Mouse (Mus musculus) gastrocnemius, postnatal 10 days (tissue): ENCODE measurements around the gene Klf2. TPM values are rescaled to one million over a fixed set of nuclear protein-coding genes. Genes with fewer than 3 reads are reported as not detected.

ENCODE experiments used
- DNase-seq: peaks from one replicate; pipeline ENCODE4 v3.0.0; 2021; ENCODE audit warnings: mixed read lengths
- total RNA-seq, 2 experiments: library from RNA; stranded (reverse); gene quantifications; 2 replicates each; pipeline ENCODE4 v1.2.3; 2021

The Klf2 gene
- total RNA-seq, 2 experiments from 2014 or later = 25.2 to 31.9 TPM

DNA sequence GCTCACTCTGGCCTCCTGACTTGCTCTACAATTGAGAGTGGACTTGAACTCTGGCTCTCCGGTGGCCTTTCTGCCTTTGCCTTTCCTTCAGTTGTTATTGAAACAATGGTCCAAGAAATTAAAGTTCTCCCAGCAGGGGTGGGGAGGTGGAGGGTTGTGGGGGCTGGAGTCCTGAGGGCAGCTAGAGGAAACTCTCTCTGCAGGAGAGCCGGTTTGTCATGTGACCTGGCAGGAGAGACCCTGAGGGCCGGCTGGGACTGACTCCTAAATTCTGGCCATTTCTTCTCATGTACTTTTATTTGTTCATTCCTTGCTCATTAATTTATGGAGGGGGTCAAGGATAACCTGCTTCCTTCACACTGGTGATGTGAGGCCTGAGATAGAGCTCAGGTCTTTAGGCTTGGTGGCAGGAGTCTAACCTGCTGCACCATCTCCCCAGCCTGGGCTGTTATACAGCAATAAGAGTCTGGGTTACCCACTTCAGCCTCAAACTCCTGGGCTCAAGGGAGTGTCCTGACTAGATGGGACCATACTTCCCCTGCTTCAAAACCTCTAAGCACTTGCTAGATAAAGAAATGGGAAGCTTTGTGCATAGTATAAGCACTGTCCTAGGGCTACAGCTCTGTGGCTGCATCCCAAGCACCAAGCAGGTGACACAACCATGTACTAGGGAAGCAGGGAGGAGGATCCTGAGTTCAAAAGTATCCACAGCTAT, 14.8 kb downstream of the Klf2 start:
- no peak for DNase-seq

DNA sequence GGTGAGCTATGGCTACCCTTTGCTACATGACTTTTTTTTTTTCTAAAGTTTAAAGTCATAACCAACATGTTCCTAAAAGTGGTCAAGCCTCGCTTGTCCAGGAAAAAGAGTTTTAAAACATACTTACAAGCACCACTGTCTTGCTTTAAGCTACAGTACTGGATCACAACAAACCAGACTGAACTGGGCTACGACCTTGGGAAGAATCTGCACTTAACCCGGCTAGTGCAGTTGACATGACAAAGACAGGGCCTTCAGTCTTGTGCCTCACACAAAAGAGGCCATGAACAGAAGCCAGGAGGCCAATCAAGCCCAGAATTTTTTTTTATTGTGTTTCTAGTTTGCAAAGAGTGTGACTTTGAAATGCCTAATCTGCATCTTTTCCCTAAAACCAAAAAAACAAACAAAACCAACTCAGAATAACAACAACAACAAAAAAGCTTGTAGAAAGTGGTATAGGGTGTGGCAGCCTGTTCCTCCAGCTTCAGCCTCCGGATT, 15.4 kb downstream of the Klf2 start:
- no peak for DNase-seq

DNA sequence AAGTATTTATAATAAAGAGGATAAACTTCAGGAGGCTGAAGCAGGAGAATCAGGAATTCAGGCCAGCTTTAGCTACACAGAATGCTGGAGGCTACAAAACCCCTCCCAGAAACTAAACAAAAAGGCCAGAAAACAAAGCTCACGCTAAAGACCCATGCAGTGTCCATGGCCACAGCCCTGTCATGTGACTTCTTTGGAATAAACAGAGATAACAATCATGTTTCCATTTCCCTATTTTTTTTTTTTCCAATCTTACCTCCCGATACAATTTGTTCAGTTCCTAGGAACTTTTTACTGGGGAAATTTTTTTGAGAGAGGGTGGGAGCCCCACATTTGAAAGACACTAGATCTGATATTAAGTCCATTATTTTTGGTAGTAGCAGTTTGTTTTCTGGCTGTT, 17.4 kb downstream of the Klf2 start:
- no peak for DNase-seq

DNA sequence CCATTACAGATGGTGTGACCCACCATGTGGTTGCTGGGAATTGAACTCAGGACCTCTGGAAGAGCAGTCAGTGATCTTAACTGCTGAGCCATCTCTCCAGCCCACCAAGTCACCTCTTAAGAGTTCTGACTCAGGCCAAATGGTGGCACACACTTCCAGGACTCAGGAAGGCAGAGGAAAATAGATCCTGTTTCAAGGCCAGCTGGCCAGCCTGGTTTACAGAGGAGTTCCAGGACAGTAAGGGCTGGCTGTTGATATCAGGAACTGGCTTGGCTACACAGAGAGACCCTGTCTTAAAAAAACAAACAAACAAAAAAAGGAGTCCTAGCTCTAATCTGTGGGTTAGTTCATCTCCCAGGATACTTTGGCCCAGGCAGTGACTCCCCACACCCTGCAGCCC, 18.2 kb downstream of the Klf2 start:
- no peak for DNase-seq

DNA sequence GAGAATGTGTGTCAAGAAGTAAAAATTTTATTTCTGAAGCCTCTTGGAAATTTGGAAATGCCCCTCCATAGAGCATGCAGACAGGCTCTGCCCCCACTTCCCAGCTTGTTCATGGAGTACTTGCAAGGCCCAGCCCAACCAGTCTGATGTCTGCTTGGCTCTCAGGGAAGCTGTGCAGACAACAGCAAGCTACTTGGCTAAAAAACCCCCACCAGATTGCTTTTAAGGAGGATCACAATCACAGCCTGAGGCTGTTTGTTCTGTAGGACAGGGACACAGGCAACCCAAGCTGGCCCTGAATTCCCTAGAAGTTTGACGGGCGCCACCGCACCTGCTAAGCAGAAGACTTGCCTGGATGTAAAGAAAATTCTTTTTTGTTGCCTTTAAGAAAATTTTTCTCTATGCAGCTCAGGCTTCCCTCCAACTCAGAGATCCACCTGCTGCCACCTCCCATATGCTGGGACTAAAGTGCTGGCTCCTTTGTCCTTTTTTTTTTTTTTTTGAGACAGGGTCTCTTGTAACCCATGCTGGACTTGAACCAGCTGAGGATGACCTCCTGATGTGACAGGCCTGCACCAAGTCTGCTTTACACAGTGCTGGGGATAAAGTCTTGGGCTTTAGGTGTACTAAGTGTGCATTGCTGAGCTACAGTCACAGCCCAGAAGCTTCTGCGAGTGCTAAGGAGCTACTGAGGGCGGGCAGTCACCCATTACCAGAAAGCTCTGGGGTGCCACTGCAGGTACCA, 23.9 kb downstream of the Klf2 start:
- no peak for DNase-seq

DNA sequence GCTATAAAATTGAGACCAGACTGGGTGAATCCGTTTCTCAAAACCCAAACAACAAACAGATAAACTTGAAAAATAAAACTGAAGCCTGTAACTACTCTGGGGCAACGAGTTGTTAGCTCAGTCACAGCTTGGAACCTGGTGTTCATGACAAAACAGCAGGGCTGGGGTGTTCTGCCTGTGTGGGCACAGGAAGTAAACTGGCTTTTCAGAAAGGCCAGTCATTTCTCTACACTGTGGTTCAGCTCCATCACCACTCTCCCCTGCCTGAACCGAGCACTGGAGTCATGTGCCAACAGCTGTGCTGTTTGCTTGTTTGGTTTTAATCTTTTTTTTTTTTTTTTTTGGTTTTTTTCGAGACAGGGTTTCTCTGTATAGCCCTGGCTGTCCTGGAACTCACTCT, 24.9 kb downstream of the Klf2 start:
- no peak for DNase-seq

DNA sequence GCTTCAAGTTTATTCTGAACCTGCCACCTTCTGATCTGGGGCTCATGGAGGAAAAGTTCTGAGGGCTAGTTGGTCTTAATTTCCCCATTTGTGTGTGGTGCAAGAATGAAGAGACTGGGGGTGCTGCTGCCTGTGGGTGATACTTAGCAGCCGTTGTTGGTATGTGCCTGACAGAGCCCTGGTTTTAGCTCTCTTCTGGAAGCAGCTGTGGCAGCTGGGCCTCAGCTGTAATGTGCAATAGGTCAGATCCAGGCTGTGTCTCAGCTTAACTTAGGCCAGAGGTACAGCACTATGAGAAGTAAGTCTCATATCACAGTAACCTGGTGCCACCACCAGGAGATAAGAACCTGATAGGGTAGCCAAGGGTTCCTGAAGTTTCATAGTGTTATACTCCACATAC, 28.7 kb downstream of the Klf2 start:
- DNase-seq = no peak

DNA sequence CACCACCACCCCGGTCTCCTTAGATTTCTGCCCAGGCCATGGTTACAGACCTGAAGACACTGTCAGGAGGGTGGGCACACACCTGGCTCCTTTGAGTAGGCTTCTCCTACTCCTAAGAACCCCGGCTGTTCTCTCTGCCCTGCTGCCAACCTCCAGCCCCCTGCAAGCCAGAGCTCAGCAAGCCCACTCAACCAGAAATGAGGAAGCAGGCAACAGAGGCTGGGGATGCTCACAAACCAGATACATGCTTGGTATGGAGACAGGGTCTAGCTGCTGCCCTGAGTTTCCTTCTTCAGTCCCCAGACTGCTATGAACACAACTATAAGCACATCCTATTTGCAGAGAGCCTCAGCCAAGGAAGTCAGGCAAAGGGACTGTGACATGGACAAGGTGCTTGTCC, 29.3 kb downstream of the Klf2 start:
- DNase-seq = no peak

DNA sequence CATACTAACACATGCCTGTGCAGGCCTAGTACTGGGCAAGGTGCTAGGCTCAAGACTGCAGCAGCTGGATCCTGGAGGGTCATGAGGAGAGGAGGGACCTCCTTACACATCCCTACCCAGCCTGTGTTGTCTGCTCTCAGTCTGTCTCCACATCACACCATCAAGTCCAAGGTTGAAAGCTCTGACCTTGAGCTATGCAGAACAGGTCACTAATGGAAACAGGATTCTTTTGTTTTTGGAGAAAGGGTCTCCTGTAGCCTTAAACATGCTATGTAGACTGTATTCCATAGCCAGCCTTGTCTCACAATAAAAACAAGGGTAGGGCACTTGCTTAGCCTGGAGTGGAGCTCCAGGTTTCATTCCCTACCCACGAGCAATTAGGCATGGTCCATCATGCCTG, 30.1 kb downstream of the Klf2 start:
- no peak for DNase-seq

DNA sequence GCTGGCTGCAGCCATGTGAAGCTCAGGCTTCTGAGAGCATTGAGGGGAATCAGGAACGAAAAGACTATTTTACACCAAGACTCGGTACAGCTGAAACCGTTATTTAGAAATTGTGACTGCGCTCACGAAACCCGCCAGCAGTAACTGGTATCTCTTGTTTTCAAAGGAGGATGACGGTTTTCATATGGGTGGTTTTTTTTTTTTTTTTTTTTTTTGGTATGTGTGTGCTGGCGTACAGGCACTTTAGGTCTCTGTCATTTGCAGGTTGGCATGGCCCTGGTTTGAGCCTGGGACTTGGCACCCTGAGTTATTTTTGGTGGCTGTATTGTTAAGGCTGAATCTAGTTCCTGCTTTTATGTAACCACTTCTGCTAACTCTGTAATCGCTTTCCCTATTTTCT, 31.0 kb downstream of the Klf2 start:
- no peak for DNase-seq

DNA sequence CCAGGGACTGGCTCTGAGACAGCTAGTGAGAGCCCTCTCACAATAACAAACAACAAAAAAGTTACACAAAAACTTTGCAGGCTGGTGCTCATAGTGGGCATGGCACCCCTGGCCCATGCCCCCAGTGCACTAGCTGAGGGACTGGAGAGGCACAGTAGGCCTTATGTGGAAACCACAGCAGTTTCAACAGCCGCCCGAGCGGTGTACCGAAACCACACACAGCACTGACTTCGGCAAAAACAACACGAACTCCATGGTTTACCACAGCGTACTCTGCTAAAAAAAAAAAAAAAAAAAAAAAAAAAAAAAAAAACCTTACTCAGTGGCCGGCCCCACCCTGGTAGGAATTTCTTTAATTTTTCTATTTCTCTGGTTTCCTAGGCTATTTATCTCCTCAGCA, 31.9 kb downstream of the Klf2 start:
- DNase-seq = no peak

DNA sequence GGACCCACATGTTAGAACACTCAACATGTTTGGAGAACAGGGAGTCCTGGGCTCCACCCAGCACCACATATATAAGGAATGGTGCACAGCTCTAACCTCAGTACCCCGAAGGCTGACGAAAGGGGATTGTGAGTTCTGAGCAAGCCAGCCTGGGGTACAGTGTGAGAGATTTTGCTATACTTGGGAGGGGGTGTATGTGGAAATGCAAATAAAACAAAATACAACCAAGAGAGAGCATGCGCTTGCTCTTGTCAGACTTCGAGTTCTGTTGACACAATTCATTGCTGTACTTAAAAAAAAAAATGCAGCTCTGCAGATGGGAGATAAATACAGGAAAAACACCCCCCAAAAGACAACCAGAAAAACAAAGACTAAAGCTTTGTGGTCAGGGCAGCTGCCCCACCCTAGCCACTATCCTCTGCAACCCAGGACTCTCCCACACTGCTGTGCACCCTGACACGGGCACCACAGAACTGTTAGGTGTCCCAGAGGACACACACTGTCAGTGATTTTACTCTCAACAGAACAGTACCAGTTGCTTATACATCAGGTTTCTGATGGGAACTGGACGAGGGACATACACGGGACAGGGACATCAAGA, 32.7 kb downstream of the Klf2 start:
- no peak for DNase-seq

DNA sequence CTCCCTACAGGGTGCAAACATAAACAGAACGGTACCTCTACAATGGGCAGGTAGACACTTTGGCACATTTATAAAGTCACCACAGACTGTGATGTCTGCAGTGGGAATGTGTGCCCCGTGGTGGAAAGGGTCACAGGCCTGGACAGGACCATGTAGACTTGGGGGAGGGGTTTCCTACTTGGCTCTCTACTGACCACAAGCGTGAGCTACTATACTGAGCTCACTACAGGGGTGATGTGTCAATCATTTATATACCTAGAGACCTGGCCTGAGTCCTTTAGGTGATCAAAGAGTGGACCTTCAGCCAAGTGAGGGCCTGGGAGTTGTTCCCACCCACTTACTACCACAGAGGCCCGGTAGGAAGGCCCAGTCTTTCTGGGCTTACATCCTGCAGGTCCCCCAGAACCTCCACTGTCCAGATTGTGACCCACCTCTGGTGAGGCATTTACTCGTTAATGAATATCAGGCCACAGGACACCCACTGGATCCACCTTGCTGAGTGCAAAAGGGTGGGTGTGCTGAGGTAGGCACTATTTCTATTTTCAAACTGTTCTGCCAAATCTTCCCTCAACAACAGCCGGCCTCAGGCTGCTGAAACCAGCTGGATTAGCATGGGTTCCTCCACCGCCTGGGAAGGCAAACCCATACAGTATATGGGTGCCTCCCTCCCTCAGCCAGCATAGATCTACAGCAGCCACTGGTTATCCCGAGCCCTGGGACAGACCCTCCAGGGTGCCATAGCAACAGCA, 34.3 kb downstream of the Klf2 start:
- no peak for DNase-seq

DNA sequence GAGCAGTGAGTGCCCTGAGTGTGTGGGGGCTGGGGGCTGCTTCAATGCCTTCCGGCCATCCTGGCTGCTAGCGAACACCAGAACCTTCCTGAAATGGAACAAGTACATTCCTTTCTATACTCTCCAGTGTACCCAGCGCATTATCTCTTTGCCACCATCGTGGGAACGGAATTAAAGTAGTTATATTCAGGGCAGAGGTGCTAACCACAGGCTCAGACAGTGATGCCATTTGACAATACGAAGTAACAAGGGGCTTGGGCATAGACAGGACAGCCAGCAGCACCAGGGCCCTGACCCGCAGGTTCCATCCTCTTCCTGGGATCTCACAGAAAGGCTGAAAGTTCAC, 34.8 kb downstream of the Klf2 start:
- no peak for DNase-seq

DNA sequence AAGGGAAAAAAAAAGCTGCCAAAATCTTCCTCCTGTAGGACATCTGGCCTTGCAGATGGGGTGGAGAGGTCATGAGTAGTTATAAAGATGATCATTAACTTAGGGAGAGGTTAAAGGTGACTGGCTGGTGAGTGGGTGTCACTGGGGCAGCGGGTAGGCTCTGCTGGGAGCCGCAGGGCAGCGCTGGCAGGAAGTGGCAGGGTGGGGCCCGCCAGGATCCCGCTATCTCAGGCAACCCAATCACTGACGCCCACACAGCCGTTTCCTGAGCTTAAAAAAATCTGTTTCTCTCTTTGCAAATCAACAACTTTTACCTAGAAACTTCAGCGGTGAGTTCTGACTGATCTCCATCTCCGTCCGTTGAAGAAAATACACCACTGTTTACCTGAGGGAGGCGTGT, 35.4 kb downstream of the Klf2 start:
- DNase-seq = no peak

DNA sequence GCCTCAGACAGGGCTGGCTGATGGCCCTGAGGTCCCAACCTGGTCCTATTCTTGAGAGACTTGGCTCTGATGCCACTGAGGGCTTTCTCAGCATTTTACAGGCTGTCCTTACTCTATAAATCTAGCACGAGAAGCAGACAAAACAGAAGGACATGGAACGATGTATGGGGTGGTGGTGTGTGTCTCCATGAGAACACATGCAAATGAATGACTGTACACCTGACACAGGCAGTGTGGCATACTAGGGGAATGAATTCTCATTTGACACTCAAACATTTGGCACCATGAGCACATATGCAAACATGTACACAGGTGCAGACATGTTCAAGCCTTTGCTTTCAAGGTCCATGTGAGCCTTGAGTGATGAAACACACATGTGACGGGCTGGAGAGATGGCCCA, 37.8 kb downstream of the Klf2 start:
- DNase-seq = no peak

DNA sequence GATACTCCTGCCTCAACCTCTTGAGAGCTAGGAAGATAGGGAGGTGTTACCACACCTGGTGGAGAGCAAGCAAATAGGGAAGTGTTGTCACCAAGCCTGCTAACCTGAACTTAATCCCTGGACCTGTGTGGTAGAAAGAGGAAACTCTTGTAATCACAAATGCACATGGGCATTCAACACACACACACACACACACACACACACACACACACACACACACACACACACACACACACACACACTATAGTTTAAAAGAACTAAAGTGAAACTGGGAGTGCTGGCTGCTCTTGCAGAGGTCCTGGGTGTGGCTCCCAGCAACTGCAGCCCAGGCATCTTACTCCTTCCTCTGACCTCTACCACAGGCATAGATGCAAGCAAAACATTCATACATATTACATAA, 41.3 kb downstream of the Klf2 start:
- no peak for DNase-seq

DNA sequence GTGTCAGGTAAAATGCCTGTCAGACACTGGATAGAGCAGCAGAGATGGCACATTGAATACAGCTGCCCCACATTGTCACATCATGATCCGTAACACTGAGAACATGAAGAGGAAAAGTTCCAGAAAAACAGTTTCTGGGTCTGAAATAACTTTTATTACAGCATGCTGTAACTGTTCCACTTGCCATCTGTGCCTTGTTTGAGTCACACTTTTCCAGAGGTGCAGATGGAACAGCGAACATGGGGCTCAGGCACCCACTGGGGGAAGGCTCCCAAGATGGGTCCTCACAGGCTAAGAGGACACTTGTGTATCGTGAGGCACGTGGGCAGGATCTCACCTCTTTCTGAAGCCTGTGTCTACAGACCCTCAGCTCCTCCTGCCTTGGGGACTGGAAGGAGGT, 43.9 kb downstream of the Klf2 start:
- no peak for DNase-seq

DNA sequence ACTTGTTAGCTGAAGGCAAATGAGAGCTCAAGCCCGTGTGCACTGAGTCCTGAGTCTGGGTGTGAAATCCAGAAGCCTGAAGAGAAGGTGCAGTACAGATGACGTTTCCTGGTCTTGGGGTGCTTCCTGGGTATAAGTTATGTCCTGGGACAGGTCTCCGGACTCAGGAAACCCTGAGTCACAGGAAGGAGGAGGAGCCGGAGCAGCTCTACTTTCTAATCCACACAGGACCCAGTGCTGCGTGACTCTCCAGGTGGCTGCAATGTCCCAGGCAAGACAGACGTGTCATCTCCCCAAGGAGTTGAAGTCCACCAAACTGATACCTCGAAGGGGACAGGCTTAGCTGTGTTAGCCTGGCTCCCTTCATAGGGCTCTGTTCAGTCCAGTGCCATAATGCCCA, 44.6 kb downstream of the Klf2 start:
- no peak for DNase-seq

DNA sequence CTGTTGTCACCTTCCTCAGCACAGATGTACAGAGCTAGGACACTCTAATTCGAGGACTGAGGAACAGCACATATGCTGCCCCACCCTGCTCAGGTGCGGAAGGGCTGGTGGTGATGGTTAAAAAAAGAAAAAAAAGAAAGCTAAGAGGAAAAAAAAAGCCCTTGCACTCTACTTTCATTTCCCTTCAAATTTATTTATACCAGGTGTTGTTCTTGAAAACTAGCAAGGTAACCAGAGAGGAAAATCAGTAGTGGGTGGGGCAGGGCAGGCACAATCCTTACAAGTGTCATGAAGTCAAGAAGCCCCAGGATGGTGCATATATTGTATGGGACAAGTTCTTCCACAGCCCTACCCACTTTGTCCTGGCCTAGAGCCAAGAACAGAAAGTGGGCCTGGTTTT, 46.2 kb downstream of the Klf2 start:
- no peak for DNase-seq

DNA sequence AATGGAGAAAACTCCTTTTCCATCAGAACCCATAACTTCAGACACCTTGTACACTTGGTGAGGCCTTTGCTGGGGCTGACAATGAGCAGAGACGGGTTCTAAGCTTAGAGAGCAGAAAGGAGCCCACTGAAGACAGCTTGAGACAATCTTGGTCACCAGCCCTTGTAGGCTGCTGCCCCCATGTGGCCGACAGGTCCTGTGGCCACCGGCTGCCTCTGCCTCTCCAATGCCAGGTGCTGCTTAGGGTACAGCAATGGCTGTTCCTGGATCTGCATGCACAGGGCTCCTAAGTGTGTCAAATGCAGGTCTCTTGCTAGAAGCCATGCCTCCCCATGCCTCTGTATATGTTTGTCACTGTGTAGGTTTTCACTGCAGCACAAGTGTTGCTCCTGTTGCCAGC, 47.0 kb downstream of the Klf2 start:
- peak; percentile 82 for DNase-seq

DNA sequence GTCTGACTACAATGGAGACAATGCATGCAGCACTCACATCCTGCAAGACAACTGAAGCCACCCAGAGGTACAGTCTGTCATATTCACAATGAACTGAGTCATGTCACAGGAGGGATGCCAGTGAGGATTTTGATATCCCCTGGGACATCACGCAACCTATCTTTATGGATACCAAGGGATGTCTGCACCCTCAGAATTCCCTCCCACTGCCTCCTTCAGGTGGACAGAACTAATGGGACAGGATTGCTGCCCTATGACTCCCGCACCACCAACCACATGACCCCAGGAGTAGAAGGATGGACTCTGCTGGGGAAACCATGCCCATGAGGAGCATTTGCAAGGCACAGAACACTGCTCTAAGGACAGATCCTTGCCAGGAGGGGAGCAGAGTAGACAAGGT, 47.6 kb downstream of the Klf2 start:
- DNase-seq = no peak
